Mouse (Mus musculus) embryo, embryonic 9.5 days (tissue): ENCODE results near the gene Ush1g.
A peak's percentile ranks its signal among the peaks of the same experiment; 100 is the strongest.

Experiments used
- DNase-seq: peaks from one replicate; pipeline ENCODE4 v3.0.0-alpha.2; 2017; ENCODE audit errors: extremely low spot score

Gene Ush1g

DNA sequence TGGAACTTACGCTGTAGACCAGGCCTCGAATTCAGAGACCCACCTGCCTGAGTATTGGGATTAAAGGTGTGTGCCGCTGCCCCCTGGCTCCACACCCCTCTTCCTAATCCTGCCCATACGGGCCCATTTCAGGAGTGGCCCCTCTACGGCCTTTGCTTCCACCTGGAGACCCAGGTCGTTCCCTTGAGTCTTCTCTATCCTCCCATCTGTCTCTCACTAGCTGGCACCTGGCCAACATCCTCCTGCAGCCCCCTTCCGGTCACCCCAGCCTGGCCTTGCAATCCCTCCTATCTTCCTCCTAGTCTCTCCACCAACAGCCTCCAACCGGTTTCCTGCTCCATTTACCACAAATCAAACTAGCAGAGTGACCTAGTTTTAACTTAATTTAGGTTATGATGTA is 32.0 kb downstream of the Ush1g start:
- no peak for DNase-seq

DNA sequence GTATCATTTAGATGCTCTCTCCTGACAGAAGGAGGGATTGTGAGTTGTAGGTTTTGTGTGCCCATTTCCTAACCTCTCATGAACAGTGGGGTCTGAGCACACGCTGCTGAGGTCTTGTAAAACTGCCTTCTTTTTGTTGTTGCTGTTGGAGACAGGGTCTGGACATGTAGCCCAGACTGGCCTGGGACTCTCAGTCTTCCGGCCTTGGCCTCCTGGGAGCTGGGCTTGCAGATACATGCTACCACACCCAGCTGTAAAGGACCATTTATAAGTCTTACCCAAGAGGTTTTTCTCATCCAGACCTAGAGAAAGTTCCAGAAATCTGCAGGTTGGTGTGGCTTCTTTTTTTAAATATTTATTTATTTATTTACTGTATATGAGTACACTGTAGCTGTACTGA is 33.5 kb downstream of the Ush1g start:
- no peak for DNase-seq

- DNase-seq: no peak
Measured at GRCm38 (mm10) chr11:115287386-115287785, 34.5 kb downstream of the Ush1g start.

DNA sequence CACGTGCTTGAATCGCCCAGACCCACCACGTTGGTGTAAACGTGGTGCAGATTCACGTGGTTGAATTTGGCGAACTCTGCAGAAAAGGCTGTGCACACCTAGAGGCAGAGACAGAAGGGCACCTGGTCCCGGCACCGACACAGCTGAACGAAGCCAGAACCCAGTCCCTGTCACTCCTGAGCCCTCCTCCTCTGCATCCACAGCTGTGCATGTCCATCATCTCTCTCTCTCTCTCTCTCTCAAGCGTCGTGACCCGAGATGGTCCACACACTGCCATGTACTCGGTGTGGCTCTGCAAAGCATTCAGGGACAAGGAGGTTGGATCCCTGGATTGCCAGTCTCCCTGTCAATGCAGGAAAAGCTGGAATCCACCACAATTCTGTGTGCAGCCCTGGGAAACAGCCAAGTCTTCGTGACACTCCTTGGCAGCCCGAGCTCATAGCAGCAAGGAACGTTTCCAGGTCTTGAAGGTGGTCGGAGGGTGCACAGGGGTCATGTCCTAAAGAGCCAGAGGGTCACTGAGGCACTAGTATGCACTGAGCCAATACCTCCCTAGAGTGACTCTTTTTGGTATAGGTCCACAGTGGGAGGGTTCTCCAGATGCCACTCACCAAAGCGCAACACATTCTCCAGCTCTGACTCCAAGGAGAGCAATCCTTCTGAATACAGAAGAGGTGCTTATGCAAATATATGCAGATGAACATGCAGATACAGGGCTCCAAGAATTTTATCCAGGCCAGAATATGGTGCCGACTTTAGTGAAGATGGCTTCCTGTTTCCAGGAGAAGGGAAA is 35.4 kb downstream of the Ush1g start:
- DNase-seq: no peak

DNA sequence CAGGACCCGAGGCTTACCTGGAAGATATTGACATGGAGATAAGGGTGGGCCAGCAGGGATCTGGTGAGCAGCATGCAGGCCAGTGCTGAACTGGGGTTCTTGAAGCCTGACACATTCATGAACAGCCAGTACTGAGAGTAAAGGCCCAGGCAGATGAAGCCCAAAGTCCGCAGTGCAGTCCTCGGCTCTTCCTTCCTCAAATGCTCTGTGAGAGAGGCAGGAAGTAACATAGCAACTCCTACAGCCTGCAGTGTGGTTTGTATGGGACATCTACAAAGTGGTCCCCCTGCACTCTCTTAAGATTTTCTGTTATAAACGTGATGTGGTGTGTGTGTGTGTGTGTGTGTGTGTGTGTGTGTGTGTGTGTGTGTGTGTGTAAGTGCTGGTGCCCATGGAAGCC is 36.6 kb downstream of the Ush1g start:
- no peak for DNase-seq

- no peak for DNase-seq
Measured at GRCm38 (mm10) chr11:115283891-115284620, 37.8 kb downstream of the Ush1g start.

- no peak for DNase-seq
Measured at GRCm38 (mm10) chr11:115283486-115283765, 38.4 kb downstream of the Ush1g start.

DNA sequence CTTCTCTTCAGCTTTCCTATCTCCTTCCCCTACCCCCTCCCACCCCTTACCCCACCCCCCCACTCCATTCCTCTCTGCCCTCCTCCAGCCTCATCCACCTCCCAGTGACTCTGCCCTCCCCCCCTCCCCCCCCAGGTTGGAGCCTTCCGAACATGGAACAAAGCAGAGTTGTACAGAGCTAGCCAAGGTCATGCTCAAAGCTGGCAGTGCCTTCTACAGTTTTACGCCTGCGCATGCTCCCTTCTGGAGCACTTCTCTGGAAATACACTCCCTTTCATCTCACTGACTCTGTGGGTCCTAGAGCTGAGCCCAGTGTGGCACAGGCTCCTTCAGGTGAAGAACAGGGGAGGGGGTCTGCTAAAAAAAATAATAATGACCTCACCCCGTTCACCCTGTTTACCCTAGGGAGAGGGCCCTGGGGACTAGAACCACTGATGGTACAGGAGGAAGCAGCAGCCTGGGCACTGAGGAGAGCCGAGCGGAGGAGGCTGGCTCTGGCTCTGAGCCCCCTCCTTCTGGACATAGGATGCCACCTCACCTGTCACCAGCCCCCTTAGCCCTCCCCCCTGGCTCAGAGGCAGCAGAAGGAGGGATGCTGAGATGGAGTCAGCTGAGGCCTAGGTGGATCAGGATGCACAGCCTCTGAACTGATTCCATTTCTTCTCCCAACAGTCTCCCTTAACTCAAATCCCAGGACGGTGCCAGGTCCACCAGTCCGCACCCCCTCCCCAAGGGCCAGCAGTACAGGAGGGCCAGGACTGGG is 38.9 kb downstream of the Ush1g start:
- DNase-seq: no peak

DNA sequence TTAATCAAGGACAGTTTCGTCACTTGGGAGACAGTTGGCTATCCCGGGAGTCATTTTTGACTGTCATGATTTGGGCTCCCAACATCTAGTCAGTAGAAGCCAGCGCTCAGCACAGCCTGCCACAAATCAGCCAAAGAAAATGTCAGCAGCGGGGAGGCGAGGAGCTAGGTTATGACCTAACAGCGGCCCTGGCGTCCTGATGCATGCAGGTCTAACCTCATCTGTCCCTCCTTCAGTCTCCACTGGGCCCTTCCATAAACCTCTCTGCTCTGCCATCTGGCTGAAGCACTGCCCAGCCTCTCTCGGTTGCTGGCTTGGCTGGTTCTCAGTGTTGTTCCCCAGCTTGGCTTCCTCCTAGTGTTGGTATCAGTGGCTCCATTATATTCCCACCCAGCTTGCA is 39.5 kb downstream of the Ush1g start:
- DNase-seq: no peak

- DNase-seq: no peak
Measured at GRCm38 (mm10) chr11:115279726-115280125, 42.1 kb downstream of the Ush1g start.

GRCm38 (mm10) chr11:115278176-115278575 is 43.7 kb downstream of the Ush1g start:
- no peak for DNase-seq

- DNase-seq: no peak
Measured at GRCm38 (mm10) chr11:115277604-115277975, 44.3 kb downstream of the Ush1g start.

DNA sequence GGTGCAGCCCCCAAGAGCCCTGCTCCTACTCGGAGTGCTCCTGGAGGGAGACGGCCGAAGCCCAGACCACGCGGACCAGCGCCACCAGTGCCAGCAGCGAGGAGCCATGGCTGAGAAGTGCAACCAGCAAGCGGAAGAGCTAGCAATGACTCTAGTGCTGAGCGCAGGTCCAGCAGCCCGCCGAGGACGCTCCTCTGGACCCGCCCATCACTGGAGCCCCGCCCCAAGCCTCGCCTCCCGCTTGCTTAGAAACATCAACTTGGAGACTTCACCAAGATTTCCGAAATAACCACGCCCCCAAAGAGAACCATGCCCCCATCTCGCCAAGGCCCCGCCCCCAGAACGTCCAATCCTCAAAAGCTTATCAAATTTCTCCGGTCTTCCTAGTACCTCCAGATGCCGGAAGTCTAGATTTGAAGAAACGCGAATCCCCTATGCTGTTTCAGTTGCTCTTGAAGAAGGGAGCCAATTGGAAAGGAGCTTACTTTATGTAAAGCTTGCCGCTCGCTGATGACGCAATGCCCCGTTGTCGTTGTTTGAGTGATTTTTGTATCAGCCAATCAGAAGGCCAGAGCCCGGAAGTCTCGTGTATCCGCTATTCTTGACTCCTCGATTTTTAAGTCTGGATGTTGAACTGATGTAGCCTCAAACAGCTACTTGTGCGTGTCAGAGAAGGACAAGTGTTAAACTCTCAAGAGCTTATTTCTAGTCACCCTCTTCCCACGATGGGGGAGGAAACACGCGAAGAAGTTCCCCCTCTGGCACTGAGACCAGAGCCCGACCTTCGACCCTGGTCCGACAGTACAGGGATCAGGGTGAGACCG is 44.8 kb downstream of the Ush1g start, which contains the start of gene Fdxr:
Gene Fdxr, minus strand, starts transcription at position 271 of the 824 bp plus-strand sequence.
- peak; percentile 99 for DNase-seq

GRCm38 (mm10) chr11:115275954-115276353 is 45.9 kb downstream of the Ush1g start:
- no peak for DNase-seq

DNA sequence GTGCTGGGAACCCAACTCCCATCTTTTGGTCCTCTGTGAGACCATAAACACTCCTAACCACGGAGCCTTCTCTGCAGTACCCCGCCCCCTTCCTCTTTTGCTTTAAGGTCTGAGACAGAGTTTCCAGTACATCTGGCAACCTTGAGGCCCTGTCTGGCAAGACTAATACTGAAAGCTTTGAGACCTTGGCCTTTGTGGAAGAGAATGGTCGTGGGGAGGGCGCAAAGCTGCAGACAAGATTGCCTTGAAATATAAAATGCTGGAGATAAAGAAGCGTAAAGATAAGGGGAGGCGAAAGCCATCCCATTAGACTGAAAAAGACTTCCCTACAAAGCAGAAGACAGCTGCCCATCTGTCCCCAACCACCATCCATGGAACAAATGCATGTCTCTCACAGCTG is 46.3 kb downstream of the Ush1g start:
- no peak for DNase-seq

DNA sequence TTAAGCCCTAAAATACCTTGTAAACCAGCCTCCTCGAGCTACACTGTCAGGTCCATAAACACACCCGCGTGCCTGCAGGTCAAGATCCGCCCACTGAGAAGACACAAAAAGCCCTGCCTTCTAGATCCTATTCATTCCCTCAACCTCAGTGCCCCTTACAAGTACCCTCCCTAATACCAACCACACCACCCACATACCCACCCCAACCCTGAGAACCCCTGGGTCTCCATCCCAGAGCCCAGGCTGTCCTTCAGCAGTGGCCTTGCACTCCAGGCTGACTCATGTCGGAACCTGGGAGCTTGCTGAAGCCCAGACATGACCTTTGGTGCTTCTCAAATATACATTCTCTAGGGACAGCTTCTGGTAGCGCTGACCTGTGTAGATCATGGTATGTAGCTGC is 47.1 kb downstream of the Ush1g start:
- DNase-seq: no peak

- no peak for DNase-seq
Measured at GRCm38 (mm10) chr11:115274178-115274577, 47.7 kb downstream of the Ush1g start.

DNA sequence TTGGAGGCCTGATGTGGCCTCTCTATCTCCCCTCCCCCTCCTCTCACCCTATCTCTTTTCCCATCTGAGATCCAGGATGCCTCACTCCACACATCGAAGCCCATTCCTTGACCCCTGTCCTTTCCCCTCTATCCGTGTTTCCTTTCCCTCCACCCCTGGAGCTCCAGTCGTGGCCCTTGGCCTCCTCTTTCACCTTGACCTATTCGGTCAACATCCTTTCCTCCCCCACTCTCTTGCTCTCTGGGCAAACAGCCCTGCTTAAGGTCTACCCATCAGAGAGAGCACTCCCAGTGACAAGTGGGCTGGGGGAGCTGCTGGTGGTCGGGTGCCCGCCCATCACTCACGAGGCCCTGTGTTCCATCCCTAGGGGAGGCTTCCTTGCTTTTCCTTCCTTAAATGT is 48.1 kb downstream of the Ush1g start:
- no peak for DNase-seq

DNA sequence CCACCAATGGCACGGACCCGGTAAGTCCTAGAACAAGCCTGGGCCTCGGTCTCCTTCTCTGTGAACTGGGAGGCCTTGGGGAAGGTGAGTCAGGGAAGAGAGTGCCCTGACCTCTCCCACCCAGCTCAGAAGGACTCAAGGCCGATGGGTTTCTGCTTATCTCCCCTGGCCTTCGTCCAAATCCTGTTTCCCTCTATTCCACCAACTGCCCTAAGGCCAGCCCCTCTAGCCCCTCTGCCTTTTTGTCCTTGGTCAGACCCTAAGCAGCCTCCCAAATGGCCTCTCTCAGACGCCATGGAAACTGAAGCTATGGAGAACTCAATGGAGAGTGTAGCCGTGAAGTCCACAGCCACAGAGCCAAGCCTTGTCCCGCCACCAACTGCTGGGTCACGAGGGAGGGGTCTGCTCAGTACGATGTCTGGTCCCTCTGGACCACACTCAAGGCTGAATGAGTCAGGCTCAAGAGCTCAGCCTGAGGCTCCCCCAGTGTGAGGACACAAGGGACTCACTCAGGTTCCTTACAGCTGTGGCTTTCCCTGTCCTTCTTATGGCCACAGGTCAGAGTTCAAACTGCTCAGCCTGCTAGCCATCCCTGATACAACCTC is 48.8 kb downstream of the Ush1g start:
- DNase-seq: no peak

- no peak for DNase-seq
Measured at GRCm38 (mm10) chr11:115271481-115271880, 50.4 kb downstream of the Ush1g start.

- no peak for DNase-seq
Measured at GRCm38 (mm10) chr11:115271052-115271451, 50.8 kb downstream of the Ush1g start.
